Mouse (Mus musculus) cerebellum, postnatal 10 days (tissue): ENCODE measurements around the gene 1700056E22Rik.
A peak's percentile ranks its signal among the peaks of the same experiment; 100 is the strongest.

Experiments used
- DNase-seq, 2 experiments: peaks; one replicate each; pipeline ENCODE4 v3.0.0; 2021; ENCODE audit warnings: mixed read lengths in 2 of 2

1700056E22Rik gene

GRCm38 (mm10) chr1:184017606-184018005 lies 16.5 kb downstream of the 1700056E22Rik start:
- no peak for DNase-seq

- DNase-seq, result no peak
Measured at GRCm38 (mm10) chr1:184015995-184016730, 17.9 kb downstream of the 1700056E22Rik start.

- no peak for DNase-seq
Measured at GRCm38 (mm10) chr1:184014091-184014490, 20.0 kb downstream of the 1700056E22Rik start.

GRCm38 (mm10) chr1:184013106-184013505 lies 21.0 kb downstream of the 1700056E22Rik start, which contains the start of gene Dusp10:
Gene Dusp10 (plus strand): TSS chr1:184013302.
- no peak for DNase-seq

GRCm38 (mm10) chr1:184011311-184011710 lies 22.8 kb downstream of the 1700056E22Rik start:
- DNase-seq, result no peak

GRCm38 (mm10) chr1:184006086-184006485 lies 28.0 kb downstream of the 1700056E22Rik start:
- DNase-seq, result no peak

GRCm38 (mm10) chr1:184005315-184006058 lies 28.6 kb downstream of the 1700056E22Rik start:
- DNase-seq, result no peak

- DNase-seq, result peak in 1 of 2 experiments; percentile 11
Measured at GRCm38 (mm10) chr1:184004311-184004710, 29.8 kb downstream of the 1700056E22Rik start.

GRCm38 (mm10) chr1:184002470-184002869 lies 31.6 kb downstream of the 1700056E22Rik start:
- peak in 1 of 2 experiments; percentile 25 for DNase-seq

GRCm38 (mm10) chr1:183997207-183997606 lies 36.9 kb downstream of the 1700056E22Rik start:
- DNase-seq, result no peak

GRCm38 (mm10) chr1:183991921-183992320 lies 42.2 kb downstream of the 1700056E22Rik start:
- DNase-seq, result no peak

- DNase-seq, result no peak
Measured at GRCm38 (mm10) chr1:183987711-183988245, 46.3 kb downstream of the 1700056E22Rik start.
